Mouse (Mus musculus): Measurements from ENCODE around the gene Gatad2a. TPM values are rescaled to one million over a fixed set of nuclear protein-coding genes. Genes with fewer than 3 reads are reported as not detected.
A peak's percentile ranks its signal among the peaks of the same experiment; 100 is the strongest.

The Gatad2a gene
- polyA plus RNA-seq, 1 experiment from 2014 or later: 65.2 TPM

DNA sequence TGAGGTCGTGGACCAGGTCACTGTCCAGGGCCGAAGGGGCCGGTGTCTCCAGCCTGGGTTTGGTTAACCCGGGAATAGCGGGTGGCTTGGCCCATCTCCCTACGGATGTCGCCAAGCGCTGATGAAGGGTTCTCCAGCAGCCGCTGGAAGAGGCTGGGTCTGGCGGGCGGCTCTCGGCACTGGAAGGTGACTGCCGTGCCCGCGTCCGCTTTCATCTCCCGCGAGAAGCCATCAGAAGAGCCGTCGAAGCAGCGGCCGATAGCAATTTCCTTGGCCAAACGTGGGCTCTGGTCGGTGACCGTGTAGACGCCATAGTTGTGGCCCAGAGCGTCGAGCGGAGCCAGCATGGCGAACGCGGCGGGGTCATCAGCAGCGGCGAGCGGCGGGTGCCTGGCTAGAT lies 115.3 kb downstream of the Gatad2a start:
- H3K9ac ChIP-seq (ENCODE audit: low read length): no peak overlapping the region
- no peak overlapping the region for H3K27ac ChIP-seq (ENCODE audit: low read depth, low read length)
- 12% methylated on average over 37 of the region's 37 CpGs for WGBS
- peak overlapping the region; percentile 10; the same call in 1 of the 2 replicates for H3K4me2 ChIP-seq
- peak; percentile 89 for DNase-seq (ENCODE audit: low spot score, missing footprints)
- H3K4me3 ChIP-seq (ENCODE audit: low read depth, low read length): 0 out of 2 replicates have a peak overlapping the region, but pooled peaks have one; percentile 9
- no peaks in the 10 kb centered on the region for H3K36me3 ChIP-seq (ENCODE audit: control insufficient read depth, insufficient read depth, low read length)
- peaks cover 76% of the 10 kb centered on the region for H3K27me3 ChIP-seq (ENCODE audit: control insufficient read depth, insufficient read depth, low read length)
- ATAC-seq (ENCODE audit: low FRiP score): no peak
- no peaks in the 10 kb centered on the region for H3K9me3 ChIP-seq (ENCODE audit: control insufficient read depth, low read length)
- H3K4me1 ChIP-seq (ENCODE audit: control insufficient read depth, insufficient read depth, low read length): peaks cover 10% of the 10 kb centered on the region

DNA sequence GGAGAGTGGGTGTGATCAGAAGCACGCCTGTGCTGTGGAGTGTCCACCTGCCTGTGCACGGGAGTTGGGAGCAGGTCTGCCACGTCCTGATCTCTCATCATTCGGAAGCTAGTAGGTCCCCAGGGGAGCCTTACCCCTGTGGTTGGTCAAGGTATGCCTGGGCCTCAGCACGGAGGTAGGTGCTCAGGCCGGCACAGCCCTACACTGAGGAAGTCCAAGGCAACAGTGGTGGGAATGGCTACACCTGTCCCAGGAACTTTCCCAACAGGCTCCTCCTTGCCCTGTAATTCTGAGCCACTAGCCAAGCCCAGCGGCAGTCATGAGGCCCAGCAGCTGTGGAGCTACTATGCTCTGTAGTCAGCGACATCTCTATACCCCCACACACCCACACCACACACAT lies 116.5 kb downstream of the Gatad2a start:
- H3K4me1 ChIP-seq (ENCODE audit: control insufficient read depth, insufficient read depth, low read length): peaks cover 10% of the 10 kb centered on the region
- H3K9ac ChIP-seq (ENCODE audit: low read length): no peak overlapping the region
- ATAC-seq (ENCODE audit: low FRiP score): no peak
- no peak overlapping the region for H3K4me3 ChIP-seq (ENCODE audit: low read depth, low read length)
- H3K4me2 ChIP-seq: no peak overlapping the region
- no peak overlapping the region for H3K27ac ChIP-seq (ENCODE audit: low read depth, low read length)
- no peaks in the 10 kb centered on the region for H3K36me3 ChIP-seq (ENCODE audit: control insufficient read depth, insufficient read depth, low read length)
- H3K9me3 ChIP-seq (ENCODE audit: control insufficient read depth, low read length): no peaks in the 10 kb centered on the region
- H3K27me3 ChIP-seq (ENCODE audit: control insufficient read depth, insufficient read depth, low read length): peaks cover 65% of the 10 kb centered on the region
- 61% methylated on average over 8 of the region's 8 CpGs for WGBS
- DNase-seq (ENCODE audit: low spot score, missing footprints): no peak

DNA sequence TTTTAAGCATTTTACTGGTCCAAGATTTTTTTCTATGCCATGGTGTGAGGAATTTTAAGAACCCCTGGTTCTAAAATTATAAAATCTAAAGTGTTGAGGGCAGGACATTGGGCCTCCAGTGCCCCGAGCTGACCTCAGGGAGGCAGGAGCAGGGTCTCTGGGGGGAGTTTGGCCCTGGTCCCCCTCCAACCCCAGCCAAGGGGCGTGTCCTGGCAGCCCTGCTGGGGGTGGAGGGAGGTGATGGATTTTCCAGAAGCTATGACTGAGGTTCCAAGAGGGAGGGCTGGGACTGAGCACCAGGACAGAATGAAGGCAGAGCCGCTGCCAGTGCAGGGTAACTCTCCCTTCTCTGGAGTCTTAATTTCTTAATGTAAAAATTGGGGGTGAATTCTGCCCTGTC lies 118.2 kb downstream of the Gatad2a start:
- DNase-seq (ENCODE audit: low spot score, missing footprints) (no peak), ATAC-seq (ENCODE audit: low FRiP score) (no peak)
- H3K27me3 ChIP-seq (ENCODE audit: control insufficient read depth, insufficient read depth, low read length): peaks cover 48% of the 10 kb centered on the region
- WGBS: 61% methylated on average over 3 of the region's 3 CpGs
- peaks cover 10% of the 10 kb centered on the region for H3K4me1 ChIP-seq (ENCODE audit: control insufficient read depth, insufficient read depth, low read length)
- H3K9ac ChIP-seq (ENCODE audit: low read length): no peak overlapping the region
- no peaks in the 10 kb centered on the region for H3K9me3 ChIP-seq (ENCODE audit: control insufficient read depth, low read length)
- H3K4me3 ChIP-seq (ENCODE audit: low read depth, low read length): no peak overlapping the region
- H3K4me2 ChIP-seq: no peak overlapping the region
- H3K36me3 ChIP-seq (ENCODE audit: control insufficient read depth, insufficient read depth, low read length): no peaks in the 10 kb centered on the region
- no peak overlapping the region for H3K27ac ChIP-seq (ENCODE audit: low read depth, low read length)

DNA sequence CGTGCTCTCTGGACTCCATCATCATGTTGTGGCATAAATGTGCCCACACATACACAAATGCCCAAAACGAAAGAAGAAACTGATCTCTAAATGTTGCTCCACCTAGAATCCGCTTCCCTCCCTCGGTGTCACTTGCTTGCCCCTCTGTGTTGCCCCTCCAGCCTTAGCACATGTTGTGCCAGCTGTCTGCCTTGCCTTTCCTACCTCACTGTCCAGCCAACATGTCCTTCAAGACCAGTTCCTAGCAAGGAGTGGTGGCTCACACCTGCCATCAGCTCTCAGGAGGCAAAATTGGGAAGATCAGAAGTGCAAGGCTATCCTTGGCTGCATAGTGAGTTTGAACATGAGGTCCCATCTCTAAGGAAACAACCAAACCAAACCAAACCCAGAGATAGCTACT lies 118.8 kb downstream of the Gatad2a start:
- WGBS: 88% methylated on average over 4 of the region's 4 CpGs
- no peak overlapping the region for H3K9ac ChIP-seq (ENCODE audit: low read length)
- H3K4me2 ChIP-seq: no peak overlapping the region
- peaks cover 42% of the 10 kb centered on the region for H3K27me3 ChIP-seq (ENCODE audit: control insufficient read depth, insufficient read depth, low read length)
- ATAC-seq (ENCODE audit: low FRiP score): no peak
- peaks cover 10% of the 10 kb centered on the region for H3K4me1 ChIP-seq (ENCODE audit: control insufficient read depth, insufficient read depth, low read length)
- H3K27ac ChIP-seq (ENCODE audit: low read depth, low read length): no peak overlapping the region
- H3K36me3 ChIP-seq (ENCODE audit: control insufficient read depth, insufficient read depth, low read length): no peaks in the 10 kb centered on the region
- no peak for DNase-seq (ENCODE audit: low spot score, missing footprints)
- no peak overlapping the region for H3K4me3 ChIP-seq (ENCODE audit: low read depth, low read length)
- no peaks in the 10 kb centered on the region for H3K9me3 ChIP-seq (ENCODE audit: control insufficient read depth, low read length)

DNA sequence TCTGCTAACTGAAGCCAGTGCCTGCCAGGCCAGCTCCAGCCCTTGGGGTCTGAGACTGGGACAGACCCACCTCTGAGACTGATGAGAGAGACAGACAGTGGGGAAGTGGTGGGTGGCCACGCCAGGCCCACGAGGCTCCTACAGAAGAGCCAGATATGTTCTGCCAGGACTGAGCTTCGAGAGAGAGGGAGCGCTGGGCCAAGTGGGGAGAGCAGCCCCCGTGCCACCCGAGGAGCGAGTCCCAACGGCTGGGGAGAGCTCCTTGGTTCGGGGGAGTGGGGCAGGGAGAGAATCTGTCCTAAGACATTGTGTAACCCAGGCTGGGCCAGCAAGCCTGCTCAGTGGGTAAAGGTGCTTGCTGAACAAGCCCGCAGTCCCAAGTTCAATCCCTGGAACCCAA lies 119.2 kb downstream of the Gatad2a start:
- Histone ChIP-seq H3K9me3 (ENCODE audit: control insufficient read depth, low read length) (no peaks in the 10 kb centered on the region), H3K4me2 (no peak overlapping the region), H3K4me3 (ENCODE audit: low read depth, low read length) (no peak overlapping the region), H3K36me3 (ENCODE audit: control insufficient read depth, insufficient read depth, low read length) (no peaks in the 10 kb centered on the region), H3K9ac (ENCODE audit: low read length) (no peak overlapping the region), H3K27ac (ENCODE audit: low read depth, low read length) (no peak overlapping the region), H3K4me1 (ENCODE audit: control insufficient read depth, insufficient read depth, low read length) (peaks cover 6% of the 10 kb centered on the region), H3K27me3 (ENCODE audit: control insufficient read depth, insufficient read depth, low read length) (peaks cover 38% of the 10 kb centered on the region)
- DNase-seq (ENCODE audit: low spot score, missing footprints): no peak
- 83% methylated on average over 10 of the region's 10 CpGs for WGBS
- ATAC-seq (ENCODE audit: low FRiP score): no peak

DNA sequence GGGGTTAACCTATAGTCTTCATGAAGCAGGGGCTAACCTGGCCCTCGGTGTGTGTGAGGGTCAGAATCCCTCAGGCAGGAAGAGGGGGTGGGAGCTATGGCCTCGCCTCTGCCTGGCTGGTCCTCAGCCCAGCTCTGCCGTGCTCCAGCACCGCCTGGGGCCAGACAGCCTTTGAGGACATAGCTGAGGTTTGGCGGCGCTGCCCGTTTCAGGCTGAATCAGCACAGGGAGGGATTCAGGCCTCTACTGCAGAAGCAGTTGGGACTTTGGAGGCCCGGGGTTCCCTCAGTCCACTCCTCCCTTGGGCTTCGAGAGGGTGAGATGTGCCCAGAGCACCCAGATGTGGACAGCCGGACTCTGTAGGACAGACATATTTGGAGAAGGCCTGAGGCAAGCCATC lies 120.1 kb downstream of the Gatad2a start:
- Histone ChIP-seq H3K36me3 (ENCODE audit: control insufficient read depth, insufficient read depth, low read length) (no peaks in the 10 kb centered on the region), H3K4me1 (ENCODE audit: control insufficient read depth, insufficient read depth, low read length) (peaks cover 1% of the 10 kb centered on the region; the same call in 1 of the 2 replicates), H3K4me2 (no peak overlapping the region), H3K27me3 (ENCODE audit: control insufficient read depth, insufficient read depth, low read length) (peaks cover 29% of the 10 kb centered on the region), H3K9me3 (ENCODE audit: control insufficient read depth, low read length) (no peaks in the 10 kb centered on the region), H3K9ac (ENCODE audit: low read length) (no peak overlapping the region), H3K4me3 (ENCODE audit: low read depth, low read length) (no peak overlapping the region), H3K27ac (ENCODE audit: low read depth, low read length) (no peak overlapping the region)
- no peak for ATAC-seq (ENCODE audit: low FRiP score)
- DNase-seq (ENCODE audit: low spot score, missing footprints): no peak
- WGBS: 50% methylated on average over 10 of the region's 10 CpGs

DNA sequence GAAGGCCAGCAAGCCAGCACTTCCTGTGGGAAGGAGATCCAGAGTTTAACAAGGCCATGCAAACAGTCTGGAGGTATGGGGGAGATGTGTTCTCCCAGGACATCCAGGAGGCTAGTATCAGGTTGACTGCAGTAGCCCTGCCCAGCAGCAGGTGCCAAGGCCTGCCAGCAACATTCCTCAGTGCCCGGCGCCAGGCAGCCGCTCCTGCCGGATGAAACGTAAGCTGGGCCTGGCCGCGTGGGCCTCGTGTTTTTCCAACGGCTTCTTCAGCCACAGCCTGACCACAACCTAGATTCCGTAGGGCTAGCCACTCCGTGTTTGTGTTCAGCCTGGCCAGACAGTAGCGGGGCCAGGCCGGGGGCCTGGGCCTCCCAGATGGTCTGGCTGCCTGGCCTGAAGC lies 121.5 kb downstream of the Gatad2a start:
- WGBS: 82% methylated on average over 13 of the region's 13 CpGs

DNA sequence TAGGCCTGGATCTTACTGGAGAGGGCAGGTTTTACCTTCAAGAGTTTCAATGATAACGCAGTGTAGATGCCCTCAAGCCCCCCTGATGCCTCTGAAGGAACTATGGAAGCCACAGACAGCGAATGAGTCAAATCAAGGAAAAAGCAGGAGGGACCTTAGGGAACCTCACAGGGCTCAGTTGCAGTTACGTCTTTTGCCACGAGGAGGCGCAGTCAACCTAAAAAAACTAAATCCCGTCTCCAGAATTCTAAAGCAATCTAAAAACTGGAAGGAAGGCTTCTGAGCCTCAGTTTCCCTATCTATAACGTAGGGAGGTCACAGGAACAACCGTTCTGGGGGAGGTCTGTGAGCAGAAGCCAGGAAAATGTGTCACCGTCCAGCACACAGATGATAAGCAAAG lies 122.0 kb downstream of the Gatad2a start:
- H3K27ac ChIP-seq (ENCODE audit: low read depth, low read length): no peak overlapping the region
- no peaks in the 10 kb centered on the region for H3K9me3 ChIP-seq (ENCODE audit: control insufficient read depth, low read length)
- no peak overlapping the region for H3K4me3 ChIP-seq (ENCODE audit: low read depth, low read length)
- H3K4me2 ChIP-seq: no peak overlapping the region
- ATAC-seq (ENCODE audit: low FRiP score): no peak
- no peaks in the 10 kb centered on the region for H3K4me1 ChIP-seq (ENCODE audit: control insufficient read depth, insufficient read depth, low read length)
- 13% methylated on average over 9 of the region's 9 CpGs for WGBS
- peaks cover 10% of the 10 kb centered on the region for H3K27me3 ChIP-seq (ENCODE audit: control insufficient read depth, insufficient read depth, low read length)
- H3K9ac ChIP-seq (ENCODE audit: low read length): no peak overlapping the region
- H3K36me3 ChIP-seq (ENCODE audit: control insufficient read depth, insufficient read depth, low read length): no peaks in the 10 kb centered on the region; the same call in 1 of the 2 replicates
- peak; percentile 98 for DNase-seq (ENCODE audit: low spot score, missing footprints)

More for the DNA sequence above, 121.5 kb downstream of the Gatad2a start:
- H3K27me3 ChIP-seq (ENCODE audit: control insufficient read depth, insufficient read depth, low read length): peaks cover 15% of the 10 kb centered on the region
- ATAC-seq (ENCODE audit: low FRiP score): no peak
- DNase-seq (ENCODE audit: low spot score, missing footprints): no peak
- H3K36me3 ChIP-seq (ENCODE audit: control insufficient read depth, insufficient read depth, low read length): no peaks in the 10 kb centered on the region; the same call in 1 of the 2 replicates
- no peaks in the 10 kb centered on the region for H3K9me3 ChIP-seq (ENCODE audit: control insufficient read depth, low read length)
- H3K4me2 ChIP-seq: no peak overlapping the region
- H3K4me1 ChIP-seq (ENCODE audit: control insufficient read depth, insufficient read depth, low read length): no peaks in the 10 kb centered on the region
- no peak overlapping the region for H3K4me3 ChIP-seq (ENCODE audit: low read depth, low read length)
- H3K27ac ChIP-seq (ENCODE audit: low read depth, low read length): no peak overlapping the region
- H3K9ac ChIP-seq (ENCODE audit: low read length): no peak overlapping the region

DNA sequence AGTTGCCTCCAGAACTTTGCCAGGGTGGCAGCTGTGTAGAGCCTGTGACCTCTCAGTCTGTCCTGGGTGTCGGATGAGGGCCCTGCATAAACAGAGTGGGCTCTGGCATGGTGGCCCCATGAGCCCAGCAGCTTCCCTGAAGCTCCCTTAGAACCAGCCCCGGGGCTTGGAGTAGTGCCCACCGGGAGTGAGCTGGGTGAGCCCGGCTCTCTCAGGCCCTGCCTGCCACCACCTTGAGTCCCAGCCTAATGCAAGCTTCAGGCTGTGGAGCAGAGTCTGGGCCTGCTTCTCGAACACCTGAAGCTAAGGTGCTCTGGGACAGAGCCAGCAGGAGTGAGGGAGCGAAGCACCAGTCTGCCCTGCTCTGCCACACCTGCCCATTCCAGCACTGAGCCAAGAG lies 125.3 kb downstream of the Gatad2a start:
- H3K27ac ChIP-seq (ENCODE audit: low read depth, low read length): no peak overlapping the region
- no peaks in the 10 kb centered on the region for H3K27me3 ChIP-seq (ENCODE audit: control insufficient read depth, insufficient read depth, low read length)
- no peak overlapping the region for H3K4me2 ChIP-seq
- no peak overlapping the region for H3K9ac ChIP-seq (ENCODE audit: low read length)
- no peak overlapping the region for H3K4me3 ChIP-seq (ENCODE audit: low read depth, low read length)
- H3K4me1 ChIP-seq (ENCODE audit: control insufficient read depth, insufficient read depth, low read length): no peaks in the 10 kb centered on the region
- H3K9me3 ChIP-seq (ENCODE audit: control insufficient read depth, low read length): no peaks in the 10 kb centered on the region
- no peaks in the 10 kb centered on the region; the same call in 1 of the 2 replicates for H3K36me3 ChIP-seq (ENCODE audit: control insufficient read depth, insufficient read depth, low read length)
- 88% methylated on average over 6 of the region's 6 CpGs for WGBS
- no peak for ATAC-seq (ENCODE audit: low FRiP score)
- no peak for DNase-seq (ENCODE audit: low spot score, missing footprints)

Measured in midbrain, embryonic 11.5 days (tissue).